Mouse (Mus musculus) E14TG2a.4 (cell line): ENCODE data around the gene Nr2c1.

ENCODE experiments used
- H3K27me3 ChIP-seq: 2 replicates; pipeline ENCODE4 v1.6.1; 2014; ENCODE audit warnings: low read length, control low read depth; ENCODE audit not compliant: insufficient read depth
- H3K36me3 ChIP-seq: 2 replicates; pipeline ENCODE4 v1.6.1; 2014; ENCODE audit warnings: low read length, control low read depth; ENCODE audit not compliant: insufficient read depth
- H3K4me1 ChIP-seq: replicated peaks from 2 replicates; pipeline ENCODE4 v1.6.1; 2014; ENCODE audit warnings: low read depth, low read length, control low read depth
- H3K4me3 ChIP-seq: replicated peaks from 2 replicates; pipeline ENCODE4 v1.5.1; 2014; ENCODE audit warnings: mild to moderate bottlenecking, low read length
- H3K9me3 ChIP-seq: 2 replicates; pipeline ENCODE4 v1.6.1; 2014; ENCODE audit warnings: low read length, control low read depth
- CTCF ChIP-seq: conservative IDR thresholded peaks from 2 replicates; pipeline ENCODE4 v1.5.1; 2014; ENCODE audit warnings: low read length
- NANOG ChIP-seq: IDR thresholded peaks from 2 replicates; pipeline ENCODE4 v1.6.1; 2014; ENCODE audit warnings: borderline replicate concordance, low read length, mixed read lengths
- POU5F1 ChIP-seq: IDR thresholded peaks from 2 replicates; pipeline ENCODE4 v1.6.1; 2014; ENCODE audit warnings: low read length, borderline replicate concordance

The Nr2c1 gene

DNA sequence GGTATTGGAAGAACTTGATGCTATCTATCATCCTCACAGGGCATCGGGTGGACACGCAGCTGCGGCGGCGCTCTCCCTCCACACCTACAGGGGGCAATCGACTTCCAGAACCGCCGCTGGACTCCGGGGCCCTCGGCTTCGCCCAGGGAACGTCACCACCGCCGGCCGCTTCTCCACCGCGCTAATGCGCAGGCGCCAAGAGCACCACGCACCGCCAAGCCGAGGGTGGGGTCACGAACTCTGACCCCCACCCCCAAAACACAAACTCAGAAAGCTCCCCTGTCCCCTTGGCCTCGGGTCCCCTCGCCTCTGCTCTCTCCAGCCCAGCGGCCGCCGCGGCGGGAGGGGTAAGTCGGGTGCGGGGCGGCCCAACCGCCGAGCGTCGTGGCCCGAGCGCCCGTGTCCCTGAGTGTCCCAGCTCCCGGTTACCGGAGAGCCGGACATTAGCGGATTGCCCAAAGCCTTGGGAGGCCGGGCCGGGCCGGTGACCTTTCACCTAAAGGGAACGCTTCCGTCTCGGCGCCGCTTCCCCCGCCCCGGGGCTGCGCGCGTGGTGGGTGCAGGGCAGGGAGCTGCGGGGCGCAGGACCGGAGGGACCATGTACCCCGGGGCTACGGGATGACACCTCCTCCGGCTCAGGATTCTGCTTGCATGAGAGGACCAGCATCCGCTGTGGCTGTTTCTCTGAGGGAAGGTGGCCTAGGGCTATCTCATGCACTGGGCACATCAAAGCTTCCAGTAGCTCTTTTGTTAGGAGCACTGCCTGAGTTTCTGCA lies at the start of gene Nr2c1:
Gene Nr2c1, plus strand, starts transcription at position 268 of the 776 bp plus-strand sequence.
- H3K9me3 ChIP-seq, result no peaks in the 10 kb centered on the region
- TF ChIP-seq NANOG (no peak), CTCF (0 out of 2 replicates have a peak, but pooled peaks have one; percentile 2), POU5F1 (no peak)
- H3K27me3 ChIP-seq, result no peaks in the 10 kb centered on the region
- peak within 1 kb of the TSS; percentile 91 for H3K4me3 ChIP-seq
- H3K4me1 ChIP-seq, result peaks cover 47% of the 10 kb centered on the region
- no peaks in the 10 kb centered on the region for H3K36me3 ChIP-seq

GRCm38 (mm10) chr10:94098100-94098499 lies 49.7 kb upstream of the Nr2c1 start:
- no peaks in the 10 kb centered on the region for H3K36me3 ChIP-seq
- no peaks in the 10 kb centered on the region for H3K9me3 ChIP-seq
- no peak for TF ChIP-seq NANOG
- H3K4me1 ChIP-seq, result peaks cover 48% of the 10 kb centered on the region
- H3K27me3 ChIP-seq, result no peaks in the 10 kb centered on the region
- no peak overlapping the region for H3K4me3 ChIP-seq

DNA sequence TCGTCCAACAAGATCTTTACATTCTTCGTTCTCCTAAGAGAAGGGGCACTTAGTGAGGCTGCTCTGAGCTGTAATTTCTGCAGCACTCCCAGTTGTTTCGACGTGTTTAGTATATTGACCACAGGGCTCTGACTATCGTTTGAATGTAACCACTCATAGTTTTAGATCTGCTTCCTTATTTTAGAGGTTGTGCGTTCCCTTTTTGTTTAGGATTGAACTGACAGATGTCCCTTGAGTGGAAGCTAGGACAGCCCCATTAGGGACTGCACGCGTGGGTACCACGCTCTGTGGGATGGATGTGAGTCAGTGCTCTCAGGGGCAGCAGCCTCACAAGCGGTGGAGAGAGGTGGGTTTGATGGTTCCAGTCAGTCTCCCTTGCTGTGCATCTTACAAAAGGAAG lies 42.3 kb upstream of the Nr2c1 start:
- Histone ChIP-seq H3K4me1 (no peaks in the 10 kb centered on the region), H3K27me3 (no peaks in the 10 kb centered on the region), H3K36me3 (no peaks in the 10 kb centered on the region), H3K9me3 (no peaks in the 10 kb centered on the region), H3K4me3 (no peak overlapping the region)
- no peak for TF ChIP-seq POU5F1
- no peak for TF ChIP-seq CTCF
- no peak for TF ChIP-seq NANOG

GRCm38 (mm10) chr10:94107168-94107567 lies 40.7 kb upstream of the Nr2c1 start:
- Histone ChIP-seq H3K4me1 (no peaks in the 10 kb centered on the region), H3K27me3 (no peaks in the 10 kb centered on the region), H3K9me3 (no peaks in the 10 kb centered on the region), H3K4me3 (no peak overlapping the region), H3K36me3 (no peaks in the 10 kb centered on the region)
- TF ChIP-seq POU5F1 (no peak), NANOG (no peak), CTCF (no peak)

GRCm38 (mm10) chr10:94107607-94108006 lies 40.2 kb upstream of the Nr2c1 start:
- H3K27me3 ChIP-seq, result no peaks in the 10 kb centered on the region
- H3K4me1 ChIP-seq, result no peaks in the 10 kb centered on the region
- no peak overlapping the region for H3K4me3 ChIP-seq
- H3K9me3 ChIP-seq, result no peaks in the 10 kb centered on the region
- H3K36me3 ChIP-seq, result no peaks in the 10 kb centered on the region
- TF ChIP-seq CTCF, result no peak
- no peak for TF ChIP-seq NANOG
- TF ChIP-seq POU5F1, result no peak

GRCm38 (mm10) chr10:94108791-94109190 lies 39.0 kb upstream of the Nr2c1 start:
- Histone ChIP-seq H3K9me3 (no peaks in the 10 kb centered on the region), H3K27me3 (no peaks in the 10 kb centered on the region), H3K36me3 (no peaks in the 10 kb centered on the region), H3K4me3 (no peak overlapping the region), H3K4me1 (no peaks in the 10 kb centered on the region)
- TF ChIP-seq POU5F1 (no peak), CTCF (no peak), NANOG (no peak)

- Histone ChIP-seq H3K27me3 (no peaks in the 10 kb centered on the region), H3K4me1 (no peaks in the 10 kb centered on the region), H3K36me3 (no peaks in the 10 kb centered on the region), H3K9me3 (no peaks in the 10 kb centered on the region), H3K4me3 (no peak overlapping the region)
- no peak for TF ChIP-seq NANOG
- TF ChIP-seq POU5F1, result no peak
- no peak for TF ChIP-seq CTCF
These were observed 36.7 kb upstream of the Nr2c1 start for GRCm38 (mm10) chr10:94110834-94111754.

DNA sequence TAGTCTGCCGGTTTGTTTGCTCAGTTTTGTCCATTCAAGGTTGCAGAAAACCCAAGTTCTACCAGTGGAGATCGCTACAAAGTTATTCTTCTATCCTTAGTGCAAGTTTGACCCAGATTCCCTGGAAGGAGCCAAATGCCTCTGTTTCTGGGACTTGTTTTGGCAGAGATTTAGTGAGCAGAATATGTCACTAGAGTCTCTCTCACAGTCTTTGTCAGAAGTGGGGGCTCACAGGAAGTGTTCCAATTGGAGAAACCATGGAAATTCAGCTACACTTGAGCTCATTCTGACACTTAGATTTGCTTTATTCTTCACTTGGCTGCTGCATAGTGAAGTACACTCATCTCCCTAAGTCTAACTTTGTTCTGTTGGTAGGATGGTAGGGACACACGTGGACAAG lies 35.6 kb upstream of the Nr2c1 start:
- no peaks in the 10 kb centered on the region for H3K4me1 ChIP-seq
- TF ChIP-seq CTCF (no peak), NANOG (no peak), POU5F1 (no peak)

More for the DNA sequence above, 35.6 kb upstream of the Nr2c1 start:
- H3K36me3 ChIP-seq, result no peaks in the 10 kb centered on the region
- no peaks in the 10 kb centered on the region for H3K9me3 ChIP-seq
- H3K27me3 ChIP-seq, result no peaks in the 10 kb centered on the region
- H3K4me3 ChIP-seq, result no peak overlapping the region
